Mouse (Mus musculus) heart, postnatal 4 days (tissue): Measurements from ENCODE around the gene Fpr-rs6. TPM values are rescaled to one million over a fixed set of nuclear protein-coding genes. Genes with fewer than 3 reads are reported as not detected.

ENCODE experiments used
- DNase-seq: peaks from one replicate; pipeline ENCODE4 v3.0.0; 2021
- total RNA-seq, 2 experiments: library from RNA; stranded (reverse); gene quantifications; 2 replicates each; pipeline ENCODE4 v1.2.3; 2021

Gene Fpr-rs6
- total RNA-seq = not detected

DNA sequence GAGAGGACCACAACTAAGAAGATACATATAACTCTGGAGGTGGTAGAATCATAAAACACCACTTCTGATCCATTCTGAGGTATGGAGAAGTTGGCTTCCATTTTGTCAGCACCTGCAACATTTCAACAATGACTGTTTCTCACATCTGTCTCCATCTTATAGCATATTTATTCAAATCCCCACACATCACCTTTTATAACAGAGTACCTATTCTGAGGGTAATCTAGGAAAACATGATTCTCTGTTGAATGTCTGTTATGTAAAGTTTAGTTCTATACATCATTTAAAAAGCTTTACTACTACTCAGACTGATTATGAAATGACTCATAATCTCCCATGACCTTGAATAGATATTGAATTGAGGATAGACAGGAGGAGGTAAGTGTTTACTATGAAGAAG lies at the start of gene Fpr-rs6:
Gene Fpr-rs6 (minus strand): TSS at position 101 of the 400 bp plus-strand sequence.
- no peak for DNase-seq

Other genes with a start within 250 kb of the Fpr-rs6 start
- not detected for gene Vmn2r104, start 134.8 kb downstream of the Fpr-rs6 start, total RNA-seq
- not detected for gene Fpr-rs7, start 68.9 kb downstream of the Fpr-rs6 start, total RNA-seq
- not detected for gene Vmn2r105, start 52.0 kb upstream of the Fpr-rs6 start, total RNA-seq
- gene Vmn2r106, start 102.5 kb upstream of the Fpr-rs6 start, total RNA-seq = not detected
- not detected for gene Vmn2r107, start 162.1 kb upstream of the Fpr-rs6 start, total RNA-seq
- not detected for gene Vmn1r224, start 231.0 kb upstream of the Fpr-rs6 start, total RNA-seq